Mouse (Mus musculus) layer of hippocampus, postnatal 10 days (tissue): Measurements from ENCODE around the gene Ggt6. TPM values are rescaled to one million over a fixed set of nuclear protein-coding genes. Genes with fewer than 3 reads are reported as not detected.
"Not testable (repeated sequence)": the region's sequence is repeated elsewhere in the genome, so short reads cannot be mapped to it uniquely, and the experiment has no call there.

Experiments
- DNase-seq, 2 experiments: peaks; one replicate each; pipeline ENCODE4 v3.0.0; 2021; ENCODE audit warnings: low spot score in 2 of 2
- total RNA-seq, 2 experiments: library from RNA; stranded (reverse); gene quantifications; 2 replicates each; pipeline ENCODE4 v1.2.3; 2021

Gene Ggt6
- total RNA-seq, 2 experiments from 2014 or later, result not detected

DNA sequence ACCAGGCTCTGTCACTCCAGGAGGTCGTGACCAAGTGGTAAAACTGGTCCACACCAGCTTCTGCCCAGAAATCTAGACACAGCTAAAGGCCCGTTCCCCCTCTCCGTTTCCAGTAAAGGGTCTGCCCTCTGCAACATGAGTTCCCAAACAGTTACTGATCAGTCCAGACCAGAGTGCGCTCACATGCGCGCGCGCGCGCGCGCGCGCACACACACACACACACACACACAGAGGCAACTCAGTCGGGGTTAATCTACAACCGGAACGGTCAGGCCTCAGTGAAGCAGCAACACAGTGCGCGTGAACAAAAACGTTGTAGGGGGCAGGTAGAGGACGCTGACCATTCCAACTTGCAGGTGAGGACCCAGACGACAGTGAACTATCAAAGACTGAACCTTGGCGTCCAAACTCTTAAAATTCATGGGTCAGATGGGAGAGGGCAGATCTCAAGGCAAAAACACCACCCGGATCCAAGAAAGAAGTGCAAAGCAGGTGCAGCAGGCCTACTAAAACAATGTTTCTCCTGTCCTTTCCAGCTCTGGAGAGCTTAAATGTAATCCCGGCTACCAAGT, 24.7 kb upstream of the Ggt6 start:
- DNase-seq, result no peak

DNA sequence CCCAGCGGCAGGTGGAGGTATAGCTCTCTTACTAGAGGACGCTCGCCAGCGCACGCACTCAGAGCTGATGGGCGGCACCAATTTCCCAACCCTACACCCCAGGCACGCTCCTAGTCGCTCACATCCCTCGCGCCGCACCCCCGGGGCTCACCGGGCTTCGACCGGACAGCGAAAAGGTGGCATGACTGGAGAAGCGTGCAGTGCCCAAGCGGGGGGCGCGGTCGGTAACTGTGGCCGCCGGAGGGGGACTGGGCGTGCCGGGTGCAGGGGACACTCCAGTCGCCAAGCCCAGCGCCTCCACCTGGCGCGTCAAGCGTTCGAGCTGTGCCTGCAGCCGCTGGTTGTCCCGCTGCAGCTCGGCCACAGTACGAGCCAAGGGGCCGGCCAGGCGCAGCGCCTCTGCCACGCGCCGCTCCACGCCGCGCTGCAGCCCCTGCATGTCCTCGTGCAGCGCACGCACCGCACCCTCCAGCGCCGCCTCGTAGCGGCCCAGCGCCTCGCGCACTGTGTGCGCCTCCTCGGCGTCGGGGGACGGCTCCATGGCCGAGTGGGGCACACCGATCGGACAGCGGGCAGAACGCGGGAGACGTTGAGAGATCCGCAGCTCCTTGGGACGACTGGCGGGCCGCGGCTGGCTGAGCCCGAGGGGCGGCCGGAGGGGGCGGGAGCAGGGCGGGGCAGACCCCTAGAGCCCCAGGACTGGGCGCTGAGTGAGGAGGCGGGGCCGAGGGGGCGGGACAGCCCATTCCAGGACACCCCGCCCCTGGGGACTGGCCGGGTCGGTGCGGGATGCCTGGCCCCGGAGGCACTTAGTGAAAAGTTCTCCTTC, 24.0 kb upstream of the Ggt6 start, which contains the start of gene Smtnl2:
Smtnl2 (minus strand) TSS at position 621 of the 829 bp plus-strand sequence.
- peak; percentile 54 to 76 for DNase-seq

DNA sequence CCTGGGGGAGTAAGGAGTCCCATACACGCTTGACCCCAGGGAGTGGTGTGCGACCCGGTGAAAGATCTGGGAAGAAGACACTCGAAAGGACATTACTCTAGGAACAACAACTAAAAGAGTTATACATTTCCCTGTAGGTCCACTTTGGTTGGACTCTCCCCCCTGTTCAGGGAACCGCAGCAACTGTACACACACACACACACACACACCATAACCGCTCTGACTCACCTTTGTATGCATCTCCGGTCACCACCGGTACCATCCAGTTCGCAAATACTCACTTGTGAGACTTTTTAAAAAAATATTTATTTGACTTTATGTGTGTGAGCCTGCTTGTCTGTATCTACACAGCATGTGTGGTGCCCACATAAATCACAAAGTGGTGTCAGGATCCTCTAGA, 23.4 kb upstream of the Ggt6 start:
- no peak for DNase-seq

DNA sequence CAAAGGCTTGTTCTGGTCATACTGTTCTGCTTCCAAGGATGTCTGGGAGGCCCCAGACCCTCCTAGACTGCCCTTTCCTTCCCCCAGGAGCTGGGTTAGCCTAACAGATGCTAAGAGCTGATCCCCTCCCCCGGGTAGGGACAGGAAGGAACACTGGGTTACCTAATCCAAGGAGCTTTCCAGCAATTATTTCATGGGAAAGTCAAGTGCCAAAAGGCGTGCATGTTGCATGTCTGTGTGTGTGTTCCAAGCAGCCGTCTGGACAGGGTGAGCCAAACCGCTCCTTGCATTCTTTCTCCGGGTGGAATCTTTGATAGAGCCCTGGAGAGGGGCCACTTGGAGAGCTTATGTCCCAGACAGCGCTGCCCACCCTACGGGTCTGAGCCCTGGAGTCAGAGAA, 22.3 kb upstream of the Ggt6 start:
- no peak for DNase-seq

DNA sequence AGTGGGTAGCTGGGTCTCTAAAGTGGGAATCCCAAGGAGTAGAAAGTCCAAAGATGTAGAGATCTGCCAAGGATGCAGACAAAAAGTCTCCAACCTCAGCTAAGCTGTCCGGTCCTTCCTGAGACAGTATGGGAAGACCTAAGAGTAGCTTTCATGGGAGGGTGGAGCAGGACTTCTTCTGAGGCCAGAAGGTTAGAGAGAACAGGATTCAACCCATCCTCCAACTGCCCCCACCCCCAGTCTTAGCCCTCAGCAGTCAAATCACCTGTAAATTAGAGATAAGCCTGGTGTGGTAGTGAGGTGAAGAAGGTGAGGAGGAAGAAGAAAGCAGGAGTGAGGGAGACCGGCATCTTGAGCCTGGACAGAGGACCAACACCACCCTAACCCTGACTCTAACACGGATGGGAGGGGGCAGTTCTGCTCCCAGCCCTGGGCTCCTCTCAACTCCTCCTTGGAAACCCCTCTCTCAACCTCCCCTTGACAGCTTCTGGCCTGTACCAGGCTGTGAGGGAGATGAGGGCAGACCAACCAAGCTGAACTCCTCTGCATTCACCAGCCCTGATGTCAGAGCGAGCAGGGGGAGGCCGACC, 21.6 kb upstream of the Ggt6 start:
- DNase-seq, result no peak

DNA sequence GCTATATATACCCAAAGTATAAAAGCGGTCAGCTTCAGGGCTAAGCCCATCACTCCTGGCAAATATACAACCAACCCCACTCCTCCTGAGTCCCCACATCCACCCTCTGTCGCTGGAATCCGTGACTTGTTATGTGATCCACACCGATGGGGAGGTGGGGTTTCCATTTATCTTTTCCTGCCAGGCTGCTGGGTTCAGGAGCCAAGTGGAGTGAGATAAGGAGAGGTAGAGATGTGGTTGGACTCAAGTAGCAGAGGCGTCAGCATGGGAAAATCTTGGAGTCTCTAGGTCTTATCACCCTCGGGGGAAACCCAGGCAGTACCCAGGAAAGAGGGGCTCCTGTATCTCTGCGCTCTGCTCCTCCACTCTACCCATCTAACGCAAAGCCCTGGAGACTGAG, 20.2 kb upstream of the Ggt6 start:
- no peak for DNase-seq

DNA sequence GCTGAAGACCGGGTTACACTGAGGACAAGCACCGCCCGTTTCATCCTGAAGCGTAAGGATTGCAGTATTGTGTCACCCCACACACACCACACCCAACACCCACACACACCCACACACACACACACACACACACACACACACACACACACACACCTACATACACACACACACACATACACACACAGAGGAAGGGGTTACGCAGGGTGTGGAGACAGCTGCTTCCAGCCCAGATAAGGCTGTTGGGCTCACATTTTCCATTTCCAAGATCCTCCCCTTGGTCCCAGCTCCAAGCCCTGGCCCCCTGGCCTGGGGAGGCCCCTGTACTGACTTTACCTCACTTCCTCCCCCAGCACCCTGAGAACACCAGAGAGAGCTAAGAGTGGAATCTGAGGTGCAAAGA, 18.7 kb upstream of the Ggt6 start:
- no peak for DNase-seq

DNA sequence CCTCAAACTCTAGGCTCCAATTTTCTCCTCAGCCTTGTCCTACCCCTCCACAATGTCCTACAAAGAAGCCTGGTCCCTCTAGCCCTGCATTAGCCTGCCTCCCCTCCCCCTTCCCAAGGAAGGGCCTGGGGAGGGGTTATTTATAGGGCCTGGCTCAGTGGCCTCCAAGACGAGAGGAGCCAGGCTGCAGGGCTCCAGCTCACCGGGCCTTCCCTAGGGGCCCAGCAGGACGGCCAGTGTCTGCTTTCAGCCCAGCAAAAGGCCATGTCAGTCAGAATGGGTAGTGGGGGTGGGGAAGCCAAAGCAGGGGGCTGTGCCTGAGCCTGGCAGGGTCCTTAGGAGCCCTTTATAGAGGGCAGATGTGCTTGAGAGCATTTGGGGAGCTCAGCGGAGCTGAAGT, 17.9 kb upstream of the Ggt6 start:
- no peak for DNase-seq

DNA sequence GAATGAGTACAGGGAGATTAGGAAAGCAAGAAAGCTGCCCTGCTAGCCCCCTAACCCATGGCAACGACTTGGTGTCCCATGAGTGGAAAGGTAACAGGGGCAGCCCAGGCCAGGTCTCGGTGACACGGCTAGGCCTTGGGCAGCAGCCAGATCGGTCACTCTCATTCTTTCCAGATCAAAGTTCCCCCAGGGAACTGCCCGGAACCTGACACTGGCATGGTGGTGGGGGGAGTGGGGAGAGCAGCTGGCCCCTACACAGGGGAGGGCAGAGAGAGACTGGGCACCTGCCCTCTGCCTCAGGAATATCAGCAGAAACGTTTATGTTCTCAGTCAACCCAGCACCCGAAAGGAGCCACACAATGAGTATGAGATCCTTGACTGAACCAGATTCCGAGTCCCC, 17.1 kb upstream of the Ggt6 start:
- DNase-seq, result no peak

DNA sequence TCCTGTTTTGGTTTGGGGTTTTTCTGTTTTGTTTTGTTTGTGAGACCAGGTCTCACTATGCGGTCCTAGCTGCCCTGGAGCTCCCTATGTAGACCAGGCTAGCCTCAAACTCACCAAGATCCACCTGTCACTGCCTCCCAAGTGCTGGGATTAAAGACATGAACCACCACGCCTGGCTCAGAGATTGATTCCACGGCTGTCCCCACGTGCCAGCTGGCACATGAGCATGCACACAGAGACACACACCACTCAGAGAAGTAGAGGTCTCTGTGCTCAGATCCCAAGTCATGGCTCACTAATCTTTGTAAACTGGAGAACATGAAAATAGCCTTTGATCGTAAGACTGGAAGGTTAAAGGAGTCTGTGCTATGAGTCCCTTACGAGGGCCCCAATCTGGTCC, 16.3 kb upstream of the Ggt6 start:
- DNase-seq, result no peak

DNA sequence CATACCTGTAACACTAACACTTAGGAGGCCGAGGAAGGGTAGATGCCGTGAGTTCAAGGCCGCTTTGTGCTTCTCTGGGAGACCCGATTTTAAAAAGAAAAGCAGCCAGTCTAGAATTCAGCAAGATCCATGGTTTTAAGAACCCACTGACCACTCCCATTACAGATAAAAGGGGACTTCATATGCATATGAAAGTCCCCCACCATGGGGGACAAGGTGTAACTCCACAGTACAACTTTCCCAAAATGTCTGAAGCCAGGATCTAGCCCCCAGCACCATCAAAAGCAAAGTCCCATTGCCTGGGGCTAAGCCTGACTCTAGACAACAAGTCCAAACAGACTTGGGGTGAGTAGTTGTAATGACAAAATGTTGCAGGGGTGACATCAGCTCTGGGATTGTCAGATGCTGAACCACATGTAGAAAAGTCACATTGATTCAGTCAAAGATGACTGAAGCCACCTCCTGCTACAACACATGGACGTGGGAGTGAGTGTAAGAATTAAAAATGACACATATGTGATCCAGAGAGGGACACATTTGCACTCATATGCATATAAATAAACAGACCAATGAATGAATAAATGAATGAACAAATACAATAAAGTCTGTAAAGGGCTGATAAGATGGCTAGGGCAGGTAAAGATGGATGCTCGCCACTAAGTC, 14.7 kb upstream of the Ggt6 start:
- no peak for DNase-seq

DNA sequence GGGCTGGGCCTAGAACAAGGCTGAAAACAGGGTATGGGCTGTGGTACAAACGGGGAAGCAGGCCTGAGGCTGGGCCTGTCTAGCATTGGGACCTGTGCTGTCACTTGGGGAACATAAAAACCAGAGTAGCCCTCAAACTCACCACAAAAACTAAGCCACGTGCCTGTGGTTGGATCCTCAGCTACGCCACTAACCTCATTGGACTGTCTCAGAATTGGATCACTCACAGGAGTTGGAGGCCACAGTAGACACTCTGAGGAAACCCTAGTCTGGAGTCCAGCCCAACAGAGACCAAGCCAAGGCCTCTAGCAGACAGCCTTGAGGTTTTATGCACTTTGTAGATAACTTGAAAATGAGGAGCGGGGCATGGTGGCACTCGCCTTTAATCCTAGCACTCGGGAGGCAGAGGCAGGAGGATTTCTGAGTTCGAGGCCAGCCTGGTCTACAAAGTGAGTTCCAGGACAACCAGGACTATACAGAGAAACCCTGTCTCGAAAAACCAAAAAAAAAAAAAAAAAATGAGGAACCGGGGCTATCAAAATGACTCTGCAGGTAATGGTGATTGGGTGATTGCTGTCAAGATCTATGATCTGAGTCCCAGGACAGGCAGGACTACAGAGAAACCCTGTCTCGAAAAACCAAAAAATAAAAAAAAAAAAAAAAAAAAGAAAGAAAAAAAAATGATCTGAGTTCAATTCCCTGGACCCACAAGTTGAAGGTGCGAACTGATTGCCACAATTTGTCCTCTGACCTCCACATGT, 13.6 kb upstream of the Ggt6 start:
- no peak for DNase-seq

DNA sequence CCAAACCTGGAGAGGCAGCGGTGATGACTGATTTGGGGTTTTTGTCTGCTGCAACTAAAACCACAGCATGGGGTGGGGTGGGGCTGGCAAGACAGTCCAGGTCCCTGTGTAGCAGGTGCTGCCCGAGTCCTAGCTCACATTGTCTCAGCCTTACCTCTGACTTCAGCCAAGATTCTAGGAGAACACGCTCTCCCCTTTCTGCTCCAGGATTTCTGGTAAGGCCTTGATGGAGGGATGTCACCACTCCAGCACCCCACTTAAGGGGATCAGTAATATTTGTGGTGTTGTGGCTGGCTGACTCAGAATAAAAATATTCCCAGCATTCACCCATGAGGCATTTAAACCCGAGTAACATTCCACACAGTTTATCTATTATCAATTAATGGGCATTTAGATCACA, 11.6 kb upstream of the Ggt6 start:
- DNase-seq, result no peak

DNA sequence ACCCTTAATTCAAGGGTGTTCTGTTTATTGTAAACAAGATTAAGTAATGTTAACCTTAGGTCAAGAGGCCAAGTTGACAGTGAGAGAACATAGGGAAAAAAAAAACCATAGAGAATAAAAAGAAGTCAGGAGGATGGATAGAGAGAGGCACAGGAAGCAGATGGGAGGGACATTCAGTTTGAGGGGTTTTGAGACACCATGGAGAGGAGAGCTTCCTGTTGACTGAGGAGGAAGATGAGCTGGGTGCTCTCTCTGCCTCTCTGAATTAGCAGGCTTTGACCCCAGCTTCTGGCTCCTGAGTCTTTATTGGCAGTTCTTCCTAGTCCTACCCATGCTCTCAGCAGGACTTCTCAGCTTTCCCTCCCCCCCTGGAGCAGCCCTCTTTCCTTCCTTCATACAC, 10.1 kb upstream of the Ggt6 start:
- no peak for DNase-seq

DNA sequence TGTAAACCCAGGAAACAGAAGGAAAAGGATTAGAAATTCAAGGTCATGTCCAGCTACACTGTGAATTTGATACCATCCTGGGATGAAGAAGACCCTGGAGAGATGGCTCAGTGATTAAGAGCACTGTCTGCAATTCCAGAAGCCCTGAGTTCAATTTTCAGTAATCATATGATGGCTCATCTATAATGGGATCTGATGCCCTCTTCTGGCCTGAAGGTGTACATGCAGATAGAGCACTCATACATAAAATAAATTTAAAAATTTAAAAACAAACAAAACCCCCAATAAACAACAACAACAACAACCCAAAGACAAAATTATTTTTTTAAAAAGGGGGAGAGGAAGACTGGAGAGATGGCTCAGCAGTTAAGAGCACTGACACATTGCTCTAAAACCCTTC, 8.4 kb upstream of the Ggt6 start:
- no peak for DNase-seq

DNA sequence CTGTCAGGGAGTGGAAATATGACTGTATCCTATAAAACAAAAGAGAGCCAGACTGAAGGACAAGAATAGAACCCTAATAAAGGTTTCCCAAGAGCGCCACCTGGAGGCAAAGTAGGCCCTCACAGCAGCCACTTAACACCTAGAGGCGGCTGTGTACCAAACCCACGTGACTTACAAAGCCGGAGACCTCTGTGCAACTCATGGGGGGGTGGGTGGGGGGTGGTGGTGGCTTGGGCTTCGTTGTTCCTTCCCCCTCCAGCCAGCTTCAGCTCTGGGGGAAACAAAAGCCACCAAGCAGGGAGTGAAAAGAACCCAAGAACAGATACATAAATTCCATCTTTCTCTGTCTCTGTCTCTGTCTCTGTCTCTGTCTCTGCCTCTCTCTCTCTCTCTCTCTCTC, 6.6 kb upstream of the Ggt6 start:
- peak; percentile 82 to 83 for DNase-seq

DNA sequence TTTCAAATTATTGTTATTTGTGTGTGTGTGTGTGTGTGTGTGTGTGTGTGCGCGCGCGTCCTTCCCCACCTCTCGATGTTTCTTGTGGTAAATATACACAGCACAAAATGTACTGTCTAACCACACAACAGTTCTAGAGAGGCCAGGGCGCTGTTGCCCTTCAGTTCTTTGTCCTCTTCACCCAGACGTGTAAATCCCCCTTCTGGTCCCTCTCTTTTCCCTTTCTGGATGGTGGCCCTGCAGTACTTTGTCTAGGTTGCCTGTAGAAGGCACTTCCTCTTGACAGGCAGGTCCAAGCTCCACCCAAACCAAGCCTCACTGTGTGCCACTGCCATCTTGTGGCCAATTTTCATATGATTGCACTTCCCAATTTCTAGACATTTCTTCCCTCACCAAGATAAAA, 6.0 kb upstream of the Ggt6 start:
- DNase-seq, result peak; percentile 84 to 85

DNA sequence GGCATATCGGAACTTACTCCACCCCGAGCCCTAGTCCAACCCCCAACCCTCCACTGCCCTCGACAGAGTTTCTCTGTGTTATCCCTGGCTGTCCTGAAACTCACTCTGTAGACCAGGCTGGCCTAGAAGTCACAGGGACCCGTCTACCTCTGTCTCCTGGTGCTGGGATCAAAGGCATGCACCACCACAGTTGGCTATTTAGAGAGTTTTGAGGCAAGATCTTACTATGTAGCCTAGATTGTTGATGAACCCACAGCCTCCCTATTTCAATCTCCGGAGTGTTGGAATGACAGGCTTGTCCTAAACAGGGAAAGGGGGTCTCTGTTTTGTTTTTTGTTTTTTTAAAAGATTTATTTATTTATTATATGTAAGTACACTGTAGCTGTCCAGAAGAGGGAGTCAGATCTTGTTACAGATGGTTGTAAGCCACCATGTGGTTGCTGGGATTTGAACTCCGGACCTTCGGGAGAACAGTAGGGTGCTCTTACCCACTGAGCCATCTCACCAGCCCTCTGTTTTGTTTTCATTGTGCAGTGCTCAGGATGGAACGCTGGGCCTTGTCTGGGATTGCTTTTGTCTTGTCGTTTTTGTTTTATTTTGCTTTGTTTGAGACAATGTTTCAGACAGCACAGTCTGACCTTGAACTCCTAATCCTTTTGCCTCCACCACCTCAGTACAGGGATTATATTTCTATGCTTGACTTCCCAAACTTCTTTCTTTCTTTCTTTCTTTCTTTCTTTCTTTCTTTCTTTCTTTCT, 4.8 kb upstream of the Ggt6 start:
- DNase-seq, result not testable (repeated sequence)

DNA sequence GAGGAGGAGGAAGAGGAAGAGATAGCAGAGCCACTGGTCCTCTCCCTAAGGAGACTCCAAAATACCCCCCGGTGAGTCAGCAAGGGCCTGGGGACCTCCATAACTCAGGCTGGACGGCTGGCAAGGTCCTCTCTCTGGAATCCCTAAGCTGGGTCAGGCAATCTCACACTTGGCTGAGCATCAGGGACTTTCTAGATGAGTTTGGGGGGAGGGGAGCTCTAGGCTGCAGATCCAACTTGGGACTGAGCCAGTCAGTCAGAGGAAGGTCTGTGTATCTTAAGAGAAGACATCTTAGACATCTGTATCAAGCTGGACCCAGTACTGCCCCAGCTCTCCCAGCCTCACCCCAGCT, 344 bp downstream of the Ggt6 start:
- no peak for DNase-seq

DNA sequence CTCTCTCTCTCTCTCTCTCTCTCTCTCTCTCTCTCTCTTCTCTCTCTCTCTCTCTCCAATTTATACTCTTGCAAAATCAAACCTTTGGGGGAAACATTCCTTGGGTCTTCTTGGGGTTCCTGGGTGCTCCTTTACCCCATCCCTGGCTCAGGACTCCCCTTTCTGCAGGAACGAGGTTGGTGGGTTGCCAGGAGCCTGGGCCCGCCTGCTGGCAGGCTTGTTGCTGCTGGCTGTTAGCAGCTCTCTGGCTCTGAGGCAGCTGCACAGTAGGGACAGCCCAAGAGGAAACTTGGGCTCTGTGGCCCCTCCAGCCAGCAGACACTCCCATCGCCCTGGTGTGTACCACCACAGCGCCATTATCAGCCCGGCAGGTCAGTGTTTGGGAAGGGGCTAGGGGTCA, 945 bp downstream of the Ggt6 start:
- peak; percentile 65 to 74 for DNase-seq
